Mouse (Mus musculus): ENCODE measurements around the gene Samd7. TPM values are rescaled to one million over a fixed set of nuclear protein-coding genes. Genes with fewer than 3 reads are reported as not detected.

Samd7 gene
- polyA plus RNA-seq, 1 experiment from 2014 or later, result not detected

Other genes starting within 250 kb of the Samd7 start
- 28.4 and 40.3 TPM in 2 replicates for gene Mecom, start 198.3 kb upstream of the Samd7 start, polyA plus RNA-seq (2016; fragmentation: Nextera tagmentation; extraction: Ambion mirVana)
- 0.07 TPM in 1 of 2 replicates, not detected in the other for gene Actrt3, start 146.4 kb upstream of the Samd7 start, polyA plus RNA-seq (2016; fragmentation: Nextera tagmentation; extraction: Ambion mirVana)
- 24.9 and 25.6 TPM in 2 replicates for gene Mynn, start 144.2 kb upstream of the Samd7 start, polyA plus RNA-seq (2016; fragmentation: Nextera tagmentation; extraction: Ambion mirVana)
- gene Lrriq4, start 101.8 kb upstream of the Samd7 start, polyA plus RNA-seq (2016; fragmentation: Nextera tagmentation; extraction: Ambion mirVana), result not detected in 2 replicates
- gene Lrrc34, start 98.4 kb upstream of the Samd7 start, polyA plus RNA-seq (2016; fragmentation: Nextera tagmentation; extraction: Ambion mirVana), result 1.1 and 1.5 TPM in 2 replicates
- not detected in 2 replicates for gene Lrrc31, start 46.5 kb upstream of the Samd7 start, polyA plus RNA-seq (2016; fragmentation: Nextera tagmentation; extraction: Ambion mirVana)
- gene Sec62, start 46.6 kb downstream of the Samd7 start, polyA plus RNA-seq (2016; fragmentation: Nextera tagmentation; extraction: Ambion mirVana), result 39.4 and 47.6 TPM in 2 replicates
- gene Gpr160, start 109.7 kb downstream of the Samd7 start, polyA plus RNA-seq (2016; fragmentation: Nextera tagmentation; extraction: Ambion mirVana), result 0.33 and 0.51 TPM in 2 replicates
- gene Phc3, start 223.1 kb downstream of the Samd7 start, polyA plus RNA-seq (2016; fragmentation: Nextera tagmentation; extraction: Ambion mirVana), result 4.7 and 5.3 TPM in 2 replicates
- gene Prkci, start 249.5 kb downstream of the Samd7 start, polyA plus RNA-seq (2016; fragmentation: Nextera tagmentation; extraction: Ambion mirVana), result 23.2 and 32.7 TPM in 2 replicates